Mouse (Mus musculus) granulocyte monocyte progenitor cell, adult 5-6 weeks (primary cell): Measurements from ENCODE around the gene Fancg. TPM values are rescaled to one million over a fixed set of nuclear protein-coding genes. Genes with fewer than 3 reads are reported as not detected.

Experiments
- ATAC-seq: replicated peaks from 2 replicates; pipeline ENCODE4 v1.8.0; 2016; ENCODE audit warnings: mild to moderate bottlenecking, moderate TSS enrichment, inconsistent platforms; ENCODE audit not compliant: poor library complexity, severe bottlenecking
- total RNA-seq, 2 experiments: library from RNA; stranded (forward) in 1 of 2; stranded (reverse) in 1 of 2; fragments of 200-712, 200-1000 nt in 1 of 2; fragments of >200 nt in 1 of 2; fragmentation: Nextera tagmentation in 1 of 2; gene quantifications; 2 replicates each; pipeline ENCODE4 v1.2.3; 2014 to 2017

Gene Fancg
- total RNA-seq, 2 experiments from 2014 or later, result 21.8 to 29.0 TPM

GRCm38 (mm10) chr4:42953435-42954094, 56.7 kb downstream of the Fancg start:
- ATAC-seq, result no peak

- ATAC-seq, result no peak
These were observed 57.7 kb downstream of the Fancg start for GRCm38 (mm10) chr4:42952563-42952962.

Other genes with a start within 250 kb of the Fancg start
- not detected in 2 replicates for gene Ccl21a, start 236.5 kb downstream of the Fancg start, total RNA-seq (2014; fragmentation: Nextera tagmentation)
- gene Ccl21a, start 236.5 kb downstream of the Fancg start, total RNA-seq (2017), result not detected in 2 replicates
- gene Fam205a1, start 156.6 kb downstream of the Fancg start, total RNA-seq (2014; fragmentation: Nextera tagmentation), result not detected in 2 replicates
- gene Fam205a1, start 156.6 kb downstream of the Fancg start, total RNA-seq (2017), result not detected in 2 replicates
- gene Gm12394, start 153.7 kb downstream of the Fancg start, total RNA-seq (2014; fragmentation: Nextera tagmentation), result not detected in 2 replicates
- not detected in 2 replicates for gene Gm12394, start 153.7 kb downstream of the Fancg start, total RNA-seq (2017)
- not detected in 2 replicates for gene Fam205c, start 136.3 kb downstream of the Fancg start, total RNA-seq (2014; fragmentation: Nextera tagmentation)
- gene Fam205c, start 136.3 kb downstream of the Fancg start, total RNA-seq (2017), result not detected in 2 replicates
- gene Phf24, start 93.8 kb downstream of the Fancg start, total RNA-seq (2014; fragmentation: Nextera tagmentation), result 0.11 and 0.21 TPM in 2 replicates
- gene Phf24, start 93.8 kb downstream of the Fancg start, total RNA-seq (2017), result 0.04 and 1.0 TPM in 2 replicates
- 4.4 and 16.3 TPM in 2 replicates for gene Dnajb5, start 60.7 kb downstream of the Fancg start, total RNA-seq (2014; fragmentation: Nextera tagmentation)
- 1.0 and 1.1 TPM in 2 replicates for gene Dnajb5, start 60.7 kb downstream of the Fancg start, total RNA-seq (2017)
- not detected in 2 replicates for gene 1700022I11Rik, start 40.9 kb downstream of the Fancg start, total RNA-seq (2014; fragmentation: Nextera tagmentation)
- gene 1700022I11Rik, start 40.9 kb downstream of the Fancg start, total RNA-seq (2017), result 0.22 and 0.57 TPM in 2 replicates
- 207 and 209 TPM in 2 replicates for gene Vcp, start 10.0 kb downstream of the Fancg start, total RNA-seq (2014; fragmentation: Nextera tagmentation)
- gene Vcp, start 10.0 kb downstream of the Fancg start, total RNA-seq (2017), result 303 and 304 TPM in 2 replicates
- 15.6 and 15.8 TPM in 2 replicates for gene Pigo, start 15.3 kb upstream of the Fancg start, total RNA-seq (2014; fragmentation: Nextera tagmentation)
- gene Pigo, start 15.3 kb upstream of the Fancg start, total RNA-seq (2017), result 5.8 and 10.8 TPM in 2 replicates
- gene Stoml2, start 21.2 kb upstream of the Fancg start, total RNA-seq (2014; fragmentation: Nextera tagmentation), result 140 and 178 TPM in 2 replicates
- gene Stoml2, start 21.2 kb upstream of the Fancg start, total RNA-seq (2017), result 130 and 143 TPM in 2 replicates
- 2.9 and 5.1 TPM in 2 replicates for gene Fam214b, start 35.7 kb upstream of the Fancg start, total RNA-seq (2014; fragmentation: Nextera tagmentation)
- gene Fam214b, start 35.7 kb upstream of the Fancg start, total RNA-seq (2017), result 2.1 and 5.8 TPM in 2 replicates
- gene Unc13b, start 48.4 kb upstream of the Fancg start, total RNA-seq (2014; fragmentation: Nextera tagmentation), result 0.13 TPM in 1 of 2 replicates, not detected in the other
- gene Unc13b, start 48.4 kb upstream of the Fancg start, total RNA-seq (2017), result 0.52 and 0.57 TPM in 2 replicates